In genomic region chr6:134919511-134920189, GRCm38 (mm10) we compare ENCODE assay signal across 8 mouse cellular contexts. TPM values are rescaled to one million over a fixed set of nuclear protein-coding genes. Genes with fewer than 3 reads are reported as not detected.
DNase-seq lines count a peak whose midpoint lies in the region; ATAC-seq and TF ChIP-seq lines count a peak whose summit lies in the region.

No protein-coding gene starts in this region.

- H3K4me1 ChIP-seq in testis, adult 2 months (ENCODE audit: control insufficient read depth, insufficient read depth, low read length), result peaks cover 11% of the 10 kb centered on the region
- peaks cover 38% of the 10 kb centered on the region for H3K4me1 ChIP-seq in midbrain, embryonic 15.5 days

- H3K9ac ChIP-seq in midbrain, embryonic 15.5 days, result peak overlapping the region; percentile 79

- no peaks in the 10 kb centered on the region for H3K36me3 ChIP-seq in testis, adult 2 months (ENCODE audit: control insufficient read depth, insufficient read depth, low read length)
- no peaks in the 10 kb centered on the region for H3K36me3 ChIP-seq in midbrain, embryonic 15.5 days (replicated peaks)

- H3K9me3 ChIP-seq in midbrain, embryonic 15.5 days, result no peaks in the 10 kb centered on the region

- H3K4me3 ChIP-seq in testis, adult 2 months (ENCODE audit: control insufficient read depth, low read depth, low read length), result peak overlapping the region; percentile 93
- H3K4me3 ChIP-seq in midbrain, embryonic 15.5 days, result peak overlapping the region; percentile 82

- TF ChIP-seq CTCF in testis, adult 2 months (IDR thresholded peaks at IDR 0.05; ENCODE audit: control insufficient read depth, insufficient read depth, insufficient replicate concordance, low read depth, low read length), result no peak

- intact Hi-C loops in gastrocnemius, postnatal 14 days (cut with DNase I; ENCODE audit: low total_unique reads), result no loop called here

- H3K4me2 ChIP-seq in midbrain, embryonic 15.5 days, result peak overlapping the region; percentile 95

- peak; percentile 54 for DNase-seq in adrenal gland, postnatal 10 days
- DNase-seq in adrenal gland, adult 8-10 months, result no peak
- DNase-seq in testis, postnatal 14 days (ENCODE audit: low spot score), result no peak
- DNase-seq in induced T-regulatory cell, adult 2 months (ENCODE audit: low read depth), result peak; percentile 48
- no peak for DNase-seq in gastrocnemius, postnatal 14 days
- no peak for DNase-seq in layer of hippocampus, postnatal 10 days (ENCODE audit: low spot score in 2 of 2)

- peaks cover 3% of the 10 kb centered on the region; the same call in 1 of the 2 replicates for H3K27me3 ChIP-seq in testis, adult 2 months (ENCODE audit: control insufficient read depth, insufficient read depth, low read length)
- peaks cover 5% of the 10 kb centered on the region for H3K27me3 ChIP-seq in midbrain, embryonic 15.5 days (replicated peaks)

- 2% methylated on average over 37 of the region's 37 CpGs for WGBS in midbrain, embryonic 15.5 days

- ATAC-seq in midbrain, embryonic 15.5 days (replicated peaks), result peak; percentile 78

- no peak for TF ChIP-seq POLR2A in testis, adult 2 months (IDR thresholded peaks at IDR 0.05; ENCODE audit: control insufficient read depth, low read depth, low read length)

- H3K27ac ChIP-seq in testis, adult 2 months (ENCODE audit: control insufficient read depth, insufficient read depth, low read depth, low read length), result peak overlapping the region; percentile 80
- peak overlapping the region; percentile 97 for H3K27ac ChIP-seq in midbrain, embryonic 15.5 days

RNA-seq across cellular contexts. Expression of gene Cdkn1b, which starts 0.6 kb away (rescaled TPM):
- total RNA-seq in adrenal gland, postnatal 10 days (2021), result 10 to 100 TPM; 46.2 TPM
- 10 to 100 TPM; 32.9 to 44.0 (median 37.1) TPM for total RNA-seq in adrenal gland, adult 8-10 months (2022)
- polyA plus RNA-seq in testis, adult 2 months (2012; rRNA removed), result 3.0 and 3.6 TPM in 2 replicates
- 24.4 and 25.3 TPM in 2 replicates for polyA plus RNA-seq in midbrain, embryonic 15.5 days (2015; fragmentation: Nextera tagmentation; extraction: Ambion mirVana)
- total RNA-seq in gastrocnemius, postnatal 14 days (2021), result 10 to 100 TPM; 42.0 to 42.4 TPM
- 10 to 100 TPM; 54.2 to 58.4 TPM for total RNA-seq in layer of hippocampus, postnatal 10 days (2021)

RNA-seq across cellular contexts. Expression of gene Gpr19, which starts 21.3 kb away (rescaled TPM):
- 10 to 100 TPM in 1 of 2 experiments, 1 to 10 TPM in 1; 7.9 to 11.1 TPM for total RNA-seq in adrenal gland, postnatal 10 days (2021)
- 1 to 10 TPM; 7.1 to 9.8 (median 7.9) TPM for total RNA-seq in adrenal gland, adult 8-10 months (2022)
- 46.0 and 51.8 TPM in 2 replicates for polyA plus RNA-seq in testis, adult 2 months (2012; rRNA removed)
- polyA plus RNA-seq in midbrain, embryonic 15.5 days (2015; fragmentation: Nextera tagmentation; extraction: Ambion mirVana), result 40.1 and 44.0 TPM in 2 replicates
- total RNA-seq in gastrocnemius, postnatal 14 days (2021), result 1 to 10 TPM; 5.5 to 5.8 TPM
- total RNA-seq in layer of hippocampus, postnatal 10 days (2021), result 10 to 100 TPM; 27.1 to 27.2 TPM

Comparison
In these comparisons a context has a peak if more than half of its experiments do, and no peak if none do; other contexts are left out.
1. DNase-seq: peak in adrenal gland, postnatal 10 days (single experiment) and induced T-regulatory cell, adult 2 months (single experiment); none in adrenal gland, adult 8-10 months (single experiment), testis, postnatal 14 days (single experiment), gastrocnemius, postnatal 14 days (single experiment) and layer of hippocampus, postnatal 10 days (0 of 2).